Mouse (Mus musculus): ENCODE results near the gene C130079G13Rik. TPM values are rescaled to one million over a fixed set of nuclear protein-coding genes. Genes with fewer than 3 reads are reported as not detected.
"Not testable (repeated sequence)": the region's sequence is repeated elsewhere in the genome, so short reads cannot be mapped to it uniquely, and the experiment has no call there.

Gene C130079G13Rik
- not detected for total RNA-seq (2021)

DNA sequence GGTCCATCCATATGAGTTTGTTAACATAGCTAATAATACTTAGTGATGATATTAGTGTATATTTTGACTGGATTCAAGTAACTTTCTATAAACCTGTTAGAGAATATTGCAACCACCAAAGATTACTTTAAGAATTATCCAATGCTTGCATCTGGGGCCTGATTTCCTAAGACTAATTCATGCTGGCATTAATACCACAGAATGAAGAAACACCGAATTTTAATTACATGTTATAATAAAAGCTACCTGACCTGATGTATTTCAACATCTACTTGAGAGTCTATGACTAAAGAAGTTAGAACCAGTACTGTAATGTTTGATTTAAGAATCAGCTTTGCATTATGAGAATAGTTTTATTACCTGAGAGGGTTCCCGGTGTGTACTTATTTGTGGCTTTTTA lies at the start of gene C130079G13Rik:
Gene C130079G13Rik (plus strand): TSS at position 301 of the 400 bp plus-strand sequence.
- DNase-seq, result no peak

DNA sequence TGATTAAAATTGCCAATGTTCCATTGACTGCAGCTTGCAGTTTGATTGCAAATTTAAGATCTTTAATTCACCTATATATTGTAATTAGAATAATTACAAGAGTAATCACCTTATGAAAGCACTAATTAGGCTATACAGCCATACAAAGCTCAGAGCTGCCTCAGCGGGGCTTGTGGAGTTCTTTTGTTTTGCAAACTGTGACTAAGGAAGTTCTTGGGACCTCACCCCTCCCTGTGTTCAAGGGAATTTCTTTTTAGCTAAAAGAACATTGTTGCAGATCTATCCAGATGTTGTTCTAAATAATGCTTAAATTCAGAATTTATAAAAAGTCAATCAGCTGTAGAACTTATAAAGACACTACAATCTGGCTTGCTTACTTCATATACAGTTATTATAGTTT lies 47.4 kb upstream of the C130079G13Rik start:
- not testable (repeated sequence) for DNase-seq

DNA sequence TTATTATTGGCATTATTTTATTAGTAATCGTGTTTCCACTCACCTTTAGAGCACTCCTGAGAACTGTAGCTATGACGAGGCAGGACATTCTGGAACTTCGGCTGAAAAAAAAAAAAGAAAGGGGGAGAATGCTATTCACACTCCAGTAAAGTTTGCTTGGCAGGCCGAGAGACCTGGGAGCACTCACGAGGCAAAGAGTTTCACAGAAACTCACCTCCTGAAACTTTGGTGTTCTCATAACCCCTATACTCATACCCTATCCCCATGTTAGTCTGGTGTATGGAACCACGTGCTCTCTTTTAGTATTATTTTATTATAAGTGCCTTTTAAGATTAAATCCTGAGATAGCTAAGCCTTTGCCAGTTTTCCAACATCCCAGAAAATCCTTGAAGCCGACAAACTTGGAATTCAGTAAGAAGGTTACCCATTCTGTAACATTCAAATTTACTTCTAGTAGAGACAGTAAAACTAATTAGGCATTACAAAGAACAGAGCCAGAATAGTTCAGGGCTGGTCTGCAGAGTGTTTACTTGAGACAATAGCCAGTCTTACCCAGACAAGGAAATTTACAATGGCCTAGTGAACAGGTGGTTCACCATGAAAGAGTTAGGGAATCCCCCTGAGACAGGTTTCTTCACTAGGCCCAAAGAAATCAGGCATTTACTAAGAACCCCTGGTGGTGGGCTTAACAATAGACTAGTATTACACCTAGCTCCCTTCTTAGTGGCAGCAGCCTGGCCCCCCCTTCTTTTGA lies 45.0 kb upstream of the C130079G13Rik start:
- not testable (repeated sequence) for DNase-seq

DNA sequence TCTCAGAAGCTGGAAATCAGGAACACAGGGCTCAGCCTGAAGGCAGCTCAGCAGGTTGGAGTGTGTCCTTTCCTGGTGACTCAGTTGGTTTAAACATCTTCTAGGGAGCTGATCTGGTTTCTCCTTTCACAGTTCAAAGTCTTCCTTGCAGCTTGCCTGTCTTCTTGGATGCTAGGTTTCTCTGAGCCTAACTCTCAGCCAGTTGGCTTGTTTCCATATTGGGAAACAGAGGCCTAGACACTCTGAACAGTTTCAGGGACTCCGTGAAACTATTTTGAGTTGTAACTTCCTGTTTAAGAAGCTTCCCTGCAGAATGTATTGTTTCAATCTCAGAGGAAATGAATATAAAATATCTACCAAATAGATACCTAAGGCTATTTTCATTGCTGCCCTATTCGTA lies 31.7 kb upstream of the C130079G13Rik start:
- no peak for DNase-seq

DNA sequence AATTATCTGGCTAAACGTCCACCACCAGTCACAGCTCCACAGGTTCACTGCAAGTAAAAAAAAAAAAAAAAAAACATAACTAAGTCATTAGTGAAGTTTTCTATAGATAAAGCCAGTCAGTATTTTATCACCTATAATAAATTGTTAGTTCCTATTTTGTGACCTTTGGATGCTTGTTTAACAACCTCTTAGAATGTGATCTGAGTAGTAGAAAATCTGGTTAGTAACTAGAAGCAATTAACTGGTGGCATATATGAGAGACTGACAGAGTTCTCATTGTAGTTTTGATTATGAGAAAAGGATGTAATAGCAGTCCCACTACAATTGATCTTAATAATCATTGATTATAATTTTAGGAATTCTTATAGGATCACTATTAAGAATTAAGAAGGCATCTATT lies 9.6 kb downstream of the C130079G13Rik start:
- no peak for DNase-seq

DNA sequence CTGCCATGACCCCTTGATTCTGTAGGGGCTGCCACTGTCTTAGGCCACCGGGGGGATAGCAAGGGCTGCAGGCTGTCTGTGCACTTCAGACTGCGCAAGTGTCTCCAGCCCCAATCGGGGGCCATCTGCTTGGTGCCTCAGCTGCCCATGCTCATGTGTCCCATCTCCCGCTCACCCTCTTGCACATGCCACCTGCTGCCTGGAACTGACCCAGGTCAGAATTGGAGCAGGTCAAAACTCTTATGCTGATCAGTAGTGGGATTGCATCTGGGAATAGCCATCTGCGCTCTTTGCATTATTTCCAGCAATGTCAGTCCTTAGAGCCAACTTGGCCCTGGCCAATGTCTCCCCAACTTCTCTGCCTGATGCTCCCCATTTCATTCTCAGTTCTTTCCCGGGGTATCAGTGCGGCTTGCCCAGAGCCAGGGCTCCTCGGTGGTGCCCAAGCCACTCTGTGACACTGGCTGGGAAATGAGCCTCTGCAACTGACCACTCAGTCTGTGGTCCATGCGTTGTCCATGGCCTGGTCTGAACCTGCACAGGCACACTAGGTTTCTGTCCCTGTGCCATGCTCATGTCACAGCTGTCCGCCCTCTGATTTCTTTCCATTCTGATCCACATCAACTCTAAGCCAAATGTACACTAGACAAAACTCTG lies 22.4 kb downstream of the C130079G13Rik start:
- no peak for DNase-seq

DNA sequence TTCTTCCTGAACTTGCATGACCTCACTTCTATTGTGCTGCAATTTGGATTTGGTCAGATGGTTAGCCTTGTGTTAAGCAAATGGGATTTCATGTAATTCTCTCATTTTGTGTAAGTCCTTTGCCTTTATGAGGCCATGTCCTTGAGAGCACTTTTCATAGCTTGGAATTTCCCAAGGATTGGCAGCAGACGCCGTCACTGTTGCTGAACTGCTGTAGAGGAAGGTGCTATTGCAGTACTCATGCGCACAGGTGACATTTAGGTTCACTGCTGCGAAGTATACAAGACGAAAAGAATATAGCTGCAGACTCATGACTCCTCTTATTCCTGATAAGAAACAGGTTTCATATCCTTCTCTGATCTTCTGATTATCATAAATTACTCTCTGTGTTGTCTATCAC lies 45.9 kb downstream of the C130079G13Rik start:
- DNase-seq, result no peak

DNA sequence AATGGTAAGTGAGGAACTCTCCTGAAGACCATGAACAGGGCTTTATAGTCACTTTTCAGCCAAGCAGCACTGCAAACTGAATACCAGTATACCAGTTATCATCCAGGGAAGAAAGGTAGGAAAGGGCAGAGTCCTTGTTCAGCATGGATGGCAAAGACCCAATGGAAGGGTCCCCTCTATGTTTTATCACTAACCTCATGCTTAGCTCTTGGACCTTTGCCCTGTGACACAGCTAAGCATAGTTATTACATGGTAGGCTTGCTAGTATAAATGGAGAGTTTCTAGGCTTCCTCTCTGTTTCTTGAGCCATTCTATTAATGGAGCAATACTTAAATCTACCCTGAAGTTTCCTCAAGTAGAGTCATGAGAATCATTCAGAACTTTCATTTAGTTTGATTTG lies 49.6 kb downstream of the C130079G13Rik start:
- no peak for DNase-seq

Other genes starting within 250 kb of the C130079G13Rik start
- not detected for gene Gm5538, start 195.4 kb upstream of the C130079G13Rik start, total RNA-seq (2021)
- not detected for gene Gm8298, start 64.2 kb upstream of the C130079G13Rik start, total RNA-seq (2021)
- not detected for gene Aadacl2, start 81.5 kb downstream of the C130079G13Rik start, total RNA-seq (2021)
- not detected for gene Aadac, start 100.5 kb downstream of the C130079G13Rik start, total RNA-seq (2021)
- gene Sucnr1, start 156.7 kb downstream of the C130079G13Rik start, total RNA-seq (2021), result not detected